Mouse (Mus musculus): ENCODE measurements around the gene Padi2.

Gene Padi2

GRCm38 (mm10) chr4:140906076-140906826, at the start of gene Padi2:
Gene Padi2, plus strand, starts transcription at chr4:140906344.
- DNase-seq (ENCODE audit: low spot score in 2 of 2): peak; percentile 86

GRCm38 (mm10) chr4:140857041-140857440, 49.1 kb upstream of the Padi2 start:
- DNase-seq (ENCODE audit: low spot score in 2 of 2): no peak

GRCm38 (mm10) chr4:140857813-140858212, 48.3 kb upstream of the Padi2 start:
- no peak for DNase-seq (ENCODE audit: low spot score in 2 of 2)

- DNase-seq (ENCODE audit: low spot score in 2 of 2): peak; percentile 52 to 56
These were observed 46.9 kb upstream of the Padi2 start for GRCm38 (mm10) chr4:140859291-140859690.

GRCm38 (mm10) chr4:140860125-140860766, 45.9 kb upstream of the Padi2 start:
- DNase-seq (ENCODE audit: low spot score in 2 of 2): peak; percentile 22 to 27

- no peak for DNase-seq (ENCODE audit: low spot score in 2 of 2)
These were observed 45.4 kb upstream of the Padi2 start for GRCm38 (mm10) chr4:140860767-140861147.

GRCm38 (mm10) chr4:140862036-140862650, 44.0 kb upstream of the Padi2 start:
- no peak for DNase-seq (ENCODE audit: low spot score in 2 of 2)

- DNase-seq (ENCODE audit: low spot score in 2 of 2): peak; percentile 61 to 65
These were observed 37.5 kb upstream of the Padi2 start for GRCm38 (mm10) chr4:140868484-140869190.

GRCm38 (mm10) chr4:140869945-140870344, 36.2 kb upstream of the Padi2 start:
- DNase-seq (ENCODE audit: low spot score in 2 of 2): no peak

- DNase-seq (ENCODE audit: low spot score in 2 of 2): no peak
These were observed 35.3 kb upstream of the Padi2 start for GRCm38 (mm10) chr4:140870876-140871275.

- no peak for DNase-seq (ENCODE audit: low spot score in 2 of 2)
These were observed 34.8 kb upstream of the Padi2 start for GRCm38 (mm10) chr4:140871376-140871775.

- DNase-seq (ENCODE audit: low spot score in 2 of 2): no peak
These were observed 34.1 kb upstream of the Padi2 start for GRCm38 (mm10) chr4:140871851-140872685.

GRCm38 (mm10) chr4:140872686-140872992, 33.5 kb upstream of the Padi2 start:
- no peak for DNase-seq (ENCODE audit: low spot score in 2 of 2)

- no peak for DNase-seq (ENCODE audit: low spot score in 2 of 2)
These were observed 33.1 kb upstream of the Padi2 start for GRCm38 (mm10) chr4:140873011-140873410.

- no peak for DNase-seq (ENCODE audit: low spot score in 2 of 2)
These were observed 30.0 kb upstream of the Padi2 start for GRCm38 (mm10) chr4:140876161-140876560.

GRCm38 (mm10) chr4:140876681-140877080, 29.5 kb upstream of the Padi2 start:
- no peak for DNase-seq (ENCODE audit: low spot score in 2 of 2)

- no peak for DNase-seq (ENCODE audit: low spot score in 2 of 2)
These were observed 28.7 kb upstream of the Padi2 start for GRCm38 (mm10) chr4:140877441-140877840.

- DNase-seq (ENCODE audit: low spot score in 2 of 2): no peak
These were observed 27.5 kb upstream of the Padi2 start for GRCm38 (mm10) chr4:140878655-140879054.

- DNase-seq (ENCODE audit: low spot score in 2 of 2): no peak
These were observed 27.0 kb upstream of the Padi2 start for GRCm38 (mm10) chr4:140879116-140879515.

- DNase-seq (ENCODE audit: low spot score in 2 of 2): no peak
These were observed 26.4 kb upstream of the Padi2 start for GRCm38 (mm10) chr4:140879739-140880138.

GRCm38 (mm10) chr4:140880207-140880606, 25.9 kb upstream of the Padi2 start:
- no peak for DNase-seq (ENCODE audit: low spot score in 2 of 2)
